Mouse (Mus musculus) cerebellum, adult (tissue): ENCODE results near the gene Rbm42.

Experiments used
- ATAC-seq: cut with Nextera tagmentation; 2 replicates; pipeline ENCODE4 v1.9.2; 2017; ENCODE audit warnings: mild to moderate bottlenecking, moderate library complexity, mixed read lengths; ENCODE audit not compliant: insufficient number of reproducible peaks, low FRiP score, low TSS enrichment

The Rbm42 gene

DNA sequence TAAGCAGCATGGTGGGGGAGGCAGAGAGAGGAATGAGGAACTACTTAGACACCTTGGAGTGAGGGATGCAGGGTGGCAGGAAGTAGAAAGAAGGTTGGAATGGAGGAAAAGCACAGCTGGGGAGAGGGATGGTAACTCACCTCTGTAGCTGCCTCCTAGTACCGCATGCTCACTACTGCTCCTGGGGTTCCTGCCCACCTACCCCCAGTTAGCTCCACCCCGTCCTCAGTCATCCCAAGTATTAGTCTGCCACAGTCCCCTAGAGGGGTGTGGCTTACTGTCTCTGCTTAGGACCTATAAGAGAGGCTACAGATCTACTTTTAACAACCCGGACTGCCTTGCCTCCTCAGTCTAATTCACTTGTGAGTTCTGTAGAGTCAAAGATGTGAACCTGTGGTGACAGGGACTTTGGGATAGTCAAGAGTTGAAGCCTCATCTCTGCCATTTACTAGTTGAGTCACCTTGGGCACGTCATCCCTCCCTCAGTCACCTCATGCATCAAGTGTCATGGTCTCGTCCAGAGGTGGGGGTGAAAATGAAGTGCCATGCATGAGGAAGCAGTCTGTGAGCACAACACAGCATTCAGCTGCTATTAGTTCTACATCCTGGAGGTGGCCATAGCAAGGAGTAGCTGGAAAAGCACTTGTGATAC, 57.2 kb downstream of the Rbm42 start:
- no peak for ATAC-seq

DNA sequence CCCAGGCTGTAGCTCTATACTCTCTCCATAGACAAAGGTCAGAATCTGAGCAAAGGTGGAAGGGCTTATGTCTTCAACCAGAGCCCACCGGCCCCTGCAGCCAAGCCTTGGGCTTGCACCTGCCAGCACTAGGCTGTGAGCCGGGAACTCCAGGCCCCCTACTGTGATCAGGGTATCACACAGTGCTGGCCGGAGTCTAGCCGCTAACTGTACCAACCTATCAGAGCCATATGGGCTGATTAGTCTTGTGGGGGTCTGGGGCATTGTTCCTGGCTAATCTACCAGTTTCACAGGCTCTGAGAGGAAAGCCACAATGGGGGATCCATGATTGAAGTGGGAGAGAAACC, 58.5 kb downstream of the Rbm42 start:
- no peak for ATAC-seq
